Mouse (Mus musculus): Measurements from ENCODE around the gene Pde4d. TPM values are rescaled to one million over a fixed set of nuclear protein-coding genes. Genes with fewer than 3 reads are reported as not detected.
A peak's percentile ranks its signal among the peaks of the same experiment; 100 is the strongest.
"Not testable (repeated sequence)": the region's sequence is repeated elsewhere in the genome, so short reads cannot be mapped to it uniquely, and the experiment has no call there.

The Pde4d gene
- polyA plus RNA-seq, 1 experiment from 2014 or later, result 17.7 TPM

DNA sequence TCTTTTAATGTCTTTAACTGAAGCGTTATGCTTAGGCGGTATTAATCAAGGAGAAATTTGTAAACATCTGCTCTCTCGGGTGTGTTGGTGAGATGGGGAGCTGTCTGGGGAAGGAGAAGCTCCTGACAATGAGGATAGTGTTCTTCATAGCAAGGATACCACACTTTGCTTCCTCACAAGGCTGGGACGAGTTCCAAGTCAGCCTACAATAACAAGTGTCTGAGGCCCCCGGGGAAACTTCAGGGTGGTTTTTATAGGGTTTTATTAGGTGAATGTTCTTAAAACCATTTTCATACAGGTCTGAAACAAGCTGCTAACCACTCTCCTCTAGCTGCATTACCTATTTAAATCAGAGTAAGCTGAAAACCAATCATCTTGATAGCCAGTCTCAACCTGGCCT is 1433.9 kb downstream of the Pde4d start:
- Histone ChIP-seq H3K36me3 (no peaks in the 10 kb centered on the region), H3K9ac (no peak overlapping the region), H3K9me3 (no peaks in the 10 kb centered on the region), H3K4me3 (no peak overlapping the region), H3K4me1 (no peaks in the 10 kb centered on the region), H3K27me3 (no peaks in the 10 kb centered on the region), H3K4me2 (no peak overlapping the region), H3K27ac (no peak overlapping the region)
- no peak for ATAC-seq (ENCODE audit: insufficient number of reproducible peaks, low FRiP score, low TSS enrichment, low read depth)
- WGBS, result 47% methylated on average over 5 of the region's 5 CpGs

DNA sequence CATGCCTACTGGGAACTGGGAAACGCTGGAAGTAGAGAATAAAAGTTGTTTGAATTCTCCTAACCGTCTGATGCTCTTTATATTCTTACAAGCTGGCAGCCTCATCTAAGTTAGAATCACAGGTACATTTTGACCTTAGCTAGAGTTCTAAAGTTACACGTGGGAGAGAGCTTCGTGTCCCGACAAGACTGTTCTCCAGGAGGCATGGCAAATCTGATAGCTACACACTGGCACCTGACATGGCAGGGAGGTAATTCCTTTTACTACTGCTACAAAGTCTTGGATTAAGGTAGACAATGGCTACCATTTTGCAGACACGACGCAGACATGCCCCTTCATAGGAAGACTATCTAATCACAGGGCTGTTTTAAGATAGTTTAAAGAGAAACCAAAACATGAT is 1435.1 kb downstream of the Pde4d start:
- H3K27me3 ChIP-seq, result no peaks in the 10 kb centered on the region
- WGBS, result 86% methylated on average over 7 of the region's 7 CpGs
- H3K4me2 ChIP-seq, result no peak overlapping the region
- no peaks in the 10 kb centered on the region for H3K4me1 ChIP-seq
- no peak overlapping the region for H3K9ac ChIP-seq
- ATAC-seq (ENCODE audit: insufficient number of reproducible peaks, low FRiP score, low TSS enrichment, low read depth), result no peak
- no peak overlapping the region for H3K4me3 ChIP-seq
- H3K9me3 ChIP-seq, result no peaks in the 10 kb centered on the region
- no peaks in the 10 kb centered on the region for H3K36me3 ChIP-seq
- no peak overlapping the region for H3K27ac ChIP-seq

DNA sequence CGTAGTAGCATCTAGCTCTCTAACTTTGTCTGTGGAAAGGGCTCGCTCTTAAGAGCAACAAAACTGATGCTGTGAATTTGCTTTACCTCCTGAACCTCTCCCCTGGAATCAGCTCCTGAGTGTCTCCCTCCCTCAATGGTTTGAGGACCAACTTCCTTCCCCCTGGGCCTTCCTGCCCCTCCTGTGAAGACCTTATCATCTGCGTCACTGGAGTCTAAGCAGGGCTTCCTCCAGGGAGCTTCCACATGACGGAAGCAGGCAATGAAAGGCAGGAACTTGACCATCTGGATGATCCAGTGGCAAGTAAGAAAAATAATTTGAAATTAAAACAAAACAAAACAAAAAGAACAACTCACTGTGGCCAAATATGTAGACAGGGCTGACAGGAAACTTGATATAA is 1438.5 kb downstream of the Pde4d start:
- Histone ChIP-seq H3K9ac (no peak overlapping the region), H3K4me3 (no peak overlapping the region), H3K36me3 (no peaks in the 10 kb centered on the region), H3K9me3 (no peaks in the 10 kb centered on the region), H3K27me3 (no peaks in the 10 kb centered on the region), H3K4me2 (no peak overlapping the region), H3K27ac (no peak overlapping the region), H3K4me1 (no peaks in the 10 kb centered on the region)
- whole genome bisulfite sequencing, result 82% methylated on average over 4 of the region's 4 CpGs
- no peak for ATAC-seq (ENCODE audit: insufficient number of reproducible peaks, low FRiP score, low TSS enrichment, low read depth)

DNA sequence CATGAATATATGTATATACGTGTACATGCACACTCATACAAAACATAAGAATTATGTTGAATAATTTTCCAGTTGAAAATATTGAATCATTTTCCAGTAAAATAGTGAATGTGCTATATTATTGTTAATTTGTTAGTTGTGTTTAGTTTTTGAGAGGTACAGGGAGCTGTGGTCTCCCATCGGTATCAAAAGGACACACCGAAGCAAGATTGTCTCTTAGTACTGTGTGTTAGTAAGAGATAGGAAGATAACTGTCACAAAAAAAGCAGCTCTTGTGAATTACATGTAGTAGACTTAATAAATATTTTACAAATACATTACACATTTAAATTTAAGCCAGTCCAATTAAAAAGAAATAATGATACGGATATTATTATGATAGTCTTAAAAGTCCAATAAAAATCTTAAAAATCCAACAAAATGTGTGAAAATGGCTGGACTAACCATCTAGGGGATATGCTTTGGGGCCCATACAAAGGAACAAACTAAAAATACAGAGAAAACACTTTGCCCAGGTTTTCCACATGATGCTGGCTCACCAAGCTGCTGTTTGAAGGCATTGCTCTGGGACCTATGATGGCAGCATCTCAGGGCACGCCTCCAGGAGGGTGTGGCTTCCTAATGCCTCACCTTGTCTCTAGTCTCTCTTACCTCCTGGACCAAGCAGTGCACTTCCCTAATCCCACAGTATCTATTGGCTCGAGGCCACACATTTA is 1441.6 kb downstream of the Pde4d start:
- Histone ChIP-seq H3K4me3 (no peak overlapping the region), H3K27ac (no peak overlapping the region), H3K36me3 (no peaks in the 10 kb centered on the region), H3K4me1 (no peaks in the 10 kb centered on the region), H3K9ac (no peak overlapping the region), H3K9me3 (no peaks in the 10 kb centered on the region), H3K27me3 (no peaks in the 10 kb centered on the region), H3K4me2 (no peak overlapping the region)
- 78% methylated on average over 6 of the region's 6 CpGs for WGBS
- no peak for ATAC-seq (ENCODE audit: insufficient number of reproducible peaks, low FRiP score, low TSS enrichment, low read depth)

DNA sequence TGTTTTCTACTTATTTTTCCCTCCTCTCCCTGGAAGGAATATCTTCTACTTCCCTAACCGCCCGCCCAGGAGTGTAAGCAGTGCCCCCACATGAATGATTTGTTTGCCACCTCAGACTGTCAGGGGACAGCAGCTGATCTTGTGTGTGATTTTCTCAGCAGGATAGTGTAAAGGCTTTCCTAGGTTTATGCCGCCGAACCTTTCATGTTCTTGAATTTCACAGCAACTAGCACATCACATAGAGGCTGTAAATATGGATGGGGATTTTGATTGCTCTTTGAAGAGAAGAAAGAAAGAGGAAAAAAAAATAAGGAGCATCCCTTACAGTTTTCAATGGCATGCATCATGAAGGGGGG is 1442.1 kb downstream of the Pde4d start:
- Histone ChIP-seq H3K9ac (no peak overlapping the region), H3K27ac (no peak overlapping the region), H3K27me3 (no peaks in the 10 kb centered on the region), H3K36me3 (no peaks in the 10 kb centered on the region), H3K4me1 (no peaks in the 10 kb centered on the region), H3K9me3 (no peaks in the 10 kb centered on the region), H3K4me3 (no peak overlapping the region), H3K4me2 (no peak overlapping the region)
- no peak for ATAC-seq (ENCODE audit: insufficient number of reproducible peaks, low FRiP score, low TSS enrichment, low read depth)
- WGBS, result 74% methylated on average over 4 of the region's 4 CpGs

DNA sequence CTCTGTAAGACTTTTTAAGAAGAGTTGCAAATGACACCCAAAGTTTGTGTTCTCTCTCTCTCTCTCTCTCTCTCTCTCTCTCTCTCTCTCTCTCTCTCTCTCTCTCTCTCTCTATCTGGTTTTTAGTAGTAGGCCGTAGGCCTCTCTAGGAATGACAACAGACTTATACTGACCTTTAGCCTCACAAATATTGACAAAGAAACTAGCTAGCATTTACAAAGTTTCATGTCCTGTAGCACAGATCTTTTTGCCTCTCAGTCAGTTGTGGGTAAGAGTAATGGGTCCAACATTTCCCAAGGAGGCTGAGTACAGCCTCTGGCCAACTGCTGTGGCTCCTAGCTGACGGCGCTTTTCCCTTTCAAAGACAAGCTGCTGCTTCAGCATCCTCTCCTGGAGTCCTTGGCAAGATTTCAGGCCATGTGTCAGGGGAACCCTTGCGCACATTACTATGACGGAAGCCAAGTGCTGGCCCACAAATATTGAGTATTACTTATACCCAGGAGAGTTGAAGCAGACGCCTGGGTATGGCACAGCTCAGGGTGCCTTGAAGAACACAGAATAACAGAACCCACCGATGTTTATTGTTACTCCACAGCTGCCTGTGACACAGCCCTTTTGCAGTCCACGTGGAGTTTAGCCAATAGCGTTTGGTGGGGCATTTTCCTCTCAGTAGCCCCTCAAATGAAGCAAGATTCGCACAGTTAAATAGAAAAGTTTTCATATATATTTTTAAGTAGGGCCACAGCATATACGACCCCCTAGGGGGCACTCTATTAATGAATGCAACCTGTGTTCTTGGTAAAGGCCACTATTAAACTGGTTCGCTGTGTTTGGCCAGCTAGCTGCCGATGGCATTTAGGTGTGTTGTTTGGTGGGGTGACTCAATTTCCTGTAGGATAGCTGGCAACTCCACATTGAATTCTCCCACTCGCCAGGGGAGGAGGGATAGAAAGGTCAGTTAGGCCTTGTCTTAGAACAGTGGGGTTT is 1450.0 kb downstream of the Pde4d start:
- H3K27ac ChIP-seq, result peak overlapping the region; percentile 30; the same call in 1 of the 2 replicates
- 37% methylated on average over 14 of the region's 14 CpGs for WGBS
- no peaks in the 10 kb centered on the region for H3K27me3 ChIP-seq
- no peak overlapping the region for H3K4me2 ChIP-seq
- peaks cover 26% of the 10 kb centered on the region for H3K4me1 ChIP-seq
- no peaks in the 10 kb centered on the region for H3K36me3 ChIP-seq
- H3K9ac ChIP-seq, result no peak overlapping the region
- no peaks in the 10 kb centered on the region for H3K9me3 ChIP-seq
- no peak for ATAC-seq (ENCODE audit: insufficient number of reproducible peaks, low FRiP score, low TSS enrichment, low read depth)
- no peak overlapping the region for H3K4me3 ChIP-seq

DNA sequence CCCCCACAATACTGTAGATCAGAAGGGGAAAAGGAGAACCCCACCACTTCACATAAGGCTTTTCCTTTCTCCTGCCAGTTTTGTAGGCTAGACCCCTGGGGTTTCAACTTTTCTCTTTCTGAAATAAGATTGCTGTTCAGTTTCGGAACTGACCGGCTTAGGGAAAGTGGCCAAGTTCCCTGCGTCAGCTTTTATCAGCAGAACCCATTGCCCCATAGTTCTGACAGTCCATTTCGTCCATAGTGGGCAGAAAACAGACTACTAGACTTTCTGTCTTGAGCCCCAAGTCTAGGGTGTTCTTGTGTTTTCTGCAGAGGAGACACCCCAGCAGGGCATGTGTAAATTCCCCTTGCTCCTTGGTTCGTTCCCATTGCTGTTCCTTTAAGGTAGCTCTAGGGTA is 1452.1 kb downstream of the Pde4d start:
- Histone ChIP-seq H3K9ac (no peak overlapping the region), H3K4me1 (peaks cover 26% of the 10 kb centered on the region), H3K4me2 (peak overlapping the region; percentile 90; the same call in 1 of the 2 replicates), H3K36me3 (no peaks in the 10 kb centered on the region), H3K27ac (no peak overlapping the region), H3K27me3 (no peaks in the 10 kb centered on the region), H3K4me3 (no peak overlapping the region), H3K9me3 (no peaks in the 10 kb centered on the region)
- ATAC-seq (ENCODE audit: insufficient number of reproducible peaks, low FRiP score, low TSS enrichment, low read depth), result no peak
- 55% methylated on average over 5 of the region's 5 CpGs for WGBS

DNA sequence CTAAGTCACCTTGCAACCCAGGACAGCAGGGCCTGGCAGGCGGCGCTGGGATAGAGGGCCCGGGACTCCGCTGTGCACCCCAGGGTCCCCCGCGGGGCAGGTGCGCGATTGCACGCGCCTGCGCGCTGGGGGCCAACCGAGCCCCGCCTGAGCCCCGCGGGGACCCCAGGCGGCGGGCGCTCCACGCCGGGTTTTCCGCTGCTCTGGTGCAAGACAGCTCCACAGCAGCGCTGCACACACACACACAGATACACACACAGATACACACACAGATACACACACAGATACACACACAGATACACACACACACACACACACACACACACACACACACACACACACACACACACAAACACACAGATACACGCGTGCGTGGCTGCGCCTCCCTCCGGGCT is 1452.7 kb downstream of the Pde4d start:
- Histone ChIP-seq H3K27ac (peak overlapping the region; percentile 74), H3K9ac (peak overlapping the region; percentile 60), H3K4me1 (peaks cover 26% of the 10 kb centered on the region), H3K4me2 (peak overlapping the region; percentile 90), H3K4me3 (peak overlapping the region; percentile 75)
- not testable (repeated sequence) for H3K36me3 ChIP-seq, H3K27me3 ChIP-seq, H3K9me3 ChIP-seq
- peak; percentile 54 for ATAC-seq (ENCODE audit: insufficient number of reproducible peaks, low FRiP score, low TSS enrichment, low read depth)
- WGBS, result 0% methylated on average over 28 of the region's 28 CpGs

DNA sequence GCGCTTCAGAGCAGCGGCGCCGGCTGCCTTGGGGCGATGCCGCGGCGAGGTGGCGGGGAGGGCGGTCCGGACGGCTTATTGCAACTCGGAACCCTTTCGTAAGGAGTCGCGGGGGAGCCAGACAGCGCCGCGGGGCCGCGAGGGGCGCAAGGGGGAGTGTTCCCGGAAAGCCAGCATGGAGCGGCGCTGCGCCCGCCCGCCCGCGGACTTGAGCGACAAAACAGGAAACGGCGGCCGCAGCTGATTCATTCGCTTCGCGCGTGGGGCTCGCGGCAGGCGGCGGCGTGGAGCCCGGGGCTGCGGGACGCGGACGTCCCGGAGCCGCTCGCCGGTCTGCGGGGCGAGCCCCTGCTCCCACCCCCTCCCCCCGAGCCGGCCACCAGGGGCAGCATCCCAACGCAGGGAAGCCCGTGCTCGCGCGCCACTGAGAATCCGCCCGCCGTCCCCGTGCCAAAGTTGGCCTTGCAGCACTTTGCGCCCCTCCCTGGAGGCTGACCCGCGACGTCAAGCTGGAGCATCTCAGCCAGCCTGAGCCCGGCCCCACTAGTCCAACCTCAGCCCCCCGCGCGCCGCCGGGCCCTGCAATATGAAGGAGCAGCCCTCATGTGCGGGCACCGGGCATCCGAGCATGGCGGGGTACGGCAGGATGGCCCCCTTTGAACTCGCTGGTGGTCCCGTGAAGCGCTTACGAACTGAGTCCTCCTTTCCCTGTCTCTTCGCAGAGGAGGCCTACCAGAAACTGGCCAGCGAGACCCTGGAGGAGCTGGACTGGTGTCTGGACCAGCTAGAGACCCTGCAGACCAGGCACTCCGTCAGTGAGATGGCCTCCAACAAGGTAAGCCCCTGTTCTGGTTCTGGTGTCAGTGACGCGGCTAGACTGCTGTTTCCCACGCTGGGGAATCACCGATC is 1453.4 kb downstream of the Pde4d start:
- no peaks in the 10 kb centered on the region for H3K27me3 ChIP-seq
- H3K4me1 ChIP-seq, result peaks cover 26% of the 10 kb centered on the region
- ATAC-seq (ENCODE audit: insufficient number of reproducible peaks, low FRiP score, low TSS enrichment, low read depth), result peak; percentile 60
- no peaks in the 10 kb centered on the region for H3K9me3 ChIP-seq
- peak overlapping the region; percentile 74 for H3K27ac ChIP-seq
- peak overlapping the region; percentile 75 for H3K4me3 ChIP-seq
- H3K4me2 ChIP-seq, result peak overlapping the region; percentile 90
- H3K36me3 ChIP-seq, result no peaks in the 10 kb centered on the region
- peak overlapping the region; percentile 60 for H3K9ac ChIP-seq
- under 1% methylated on average over 88 of the region's 91 CpGs for whole genome bisulfite sequencing

DNA sequence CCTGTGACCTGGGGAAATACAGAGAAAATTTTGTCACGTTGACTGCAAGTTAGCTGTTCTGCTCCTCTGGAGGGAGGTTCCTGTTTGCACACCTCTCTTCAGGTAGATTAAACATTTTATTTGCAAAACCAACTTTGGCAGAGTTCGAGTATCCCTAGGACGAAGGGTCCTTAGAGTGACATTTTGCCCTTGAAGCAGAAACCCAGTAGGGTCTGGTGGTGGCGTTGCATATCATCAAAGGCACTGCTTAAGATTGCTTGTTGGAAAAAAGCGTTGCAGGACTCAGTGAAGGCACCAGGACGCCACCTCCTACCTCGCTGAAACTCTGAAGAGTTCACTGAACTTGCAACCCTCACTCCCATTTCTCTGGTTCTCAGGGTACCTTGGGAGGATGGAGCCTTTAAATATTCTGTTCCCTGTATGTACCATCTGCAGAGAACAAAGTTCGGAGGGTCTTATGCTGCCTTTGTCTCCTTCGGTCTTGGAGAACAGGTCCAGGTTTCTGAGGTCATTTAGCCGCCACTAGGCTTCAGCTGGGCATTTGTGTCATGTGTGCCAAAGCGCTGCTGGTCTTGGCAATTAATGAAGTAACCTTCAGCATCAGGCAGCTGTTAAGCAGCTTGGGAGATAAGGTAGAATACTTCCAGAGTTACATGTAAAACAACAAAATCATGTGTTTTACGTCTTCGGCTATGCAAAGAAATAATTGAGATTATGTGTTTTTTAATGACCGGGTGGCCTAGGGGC is 1454.2 kb downstream of the Pde4d start:
- no peak for ATAC-seq (ENCODE audit: insufficient number of reproducible peaks, low FRiP score, low TSS enrichment, low read depth)
- Histone ChIP-seq H3K36me3 (no peaks in the 10 kb centered on the region), H3K9me3 (no peaks in the 10 kb centered on the region), H3K4me2 (peak overlapping the region; percentile 90), H3K4me3 (peak overlapping the region; percentile 75), H3K4me1 (peaks cover 26% of the 10 kb centered on the region), H3K27ac (no peak overlapping the region), H3K27me3 (no peaks in the 10 kb centered on the region), H3K9ac (peak overlapping the region; percentile 60)
- WGBS, result 39% methylated on average over 14 of the region's 14 CpGs

DNA sequence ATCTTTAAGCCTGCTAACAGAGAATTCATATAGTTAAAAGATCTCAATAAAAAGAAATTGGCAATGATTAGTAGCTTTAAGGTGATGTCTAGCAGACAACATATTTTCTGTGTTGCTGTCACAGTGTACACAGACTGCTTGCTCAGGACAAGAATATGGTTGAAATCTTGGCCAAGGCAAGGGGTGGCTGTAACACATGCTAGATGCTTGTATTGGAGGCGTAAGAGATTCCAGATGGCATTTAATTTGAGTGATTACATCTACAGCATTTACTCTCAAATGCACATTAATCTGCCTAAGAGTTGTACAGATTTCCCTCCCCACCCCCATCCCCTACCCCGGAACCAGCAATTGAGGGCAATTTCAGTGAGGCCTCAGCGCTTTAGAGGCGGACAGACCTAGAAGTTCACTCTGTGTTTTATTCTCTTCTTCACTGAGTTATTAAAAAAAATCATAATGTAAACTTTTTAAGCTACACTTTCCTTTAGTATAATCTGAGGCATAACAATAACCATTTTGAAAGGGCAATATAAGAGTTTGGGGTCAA is 1456.7 kb downstream of the Pde4d start:
- Histone ChIP-seq H3K4me3 (no peak overlapping the region), H3K36me3 (no peaks in the 10 kb centered on the region), H3K27me3 (no peaks in the 10 kb centered on the region), H3K4me1 (peaks cover 18% of the 10 kb centered on the region), H3K4me2 (no peak overlapping the region), H3K9me3 (no peaks in the 10 kb centered on the region), H3K9ac (no peak overlapping the region), H3K27ac (no peak overlapping the region)
- 64% methylated on average over 4 of the region's 4 CpGs for WGBS
- no peak for ATAC-seq (ENCODE audit: insufficient number of reproducible peaks, low FRiP score, low TSS enrichment, low read depth)
